Mouse (Mus musculus) liver, postnatal 0 days (tissue): Measurements from ENCODE around the gene Snx14. TPM values are rescaled to one million over a fixed set of nuclear protein-coding genes. Genes with fewer than 3 reads are reported as not detected.
A peak's percentile ranks its signal among the peaks of the same experiment; 100 is the strongest.

Source experiments
- ATAC-seq: fragments of 200-750 bp; cut with Nextera tagmentation; 2 replicates; pipeline ENCODE4 v1.8.0; 2017; ENCODE audit warnings: mild to moderate bottlenecking, moderate library complexity
- DNase-seq: peaks from one replicate; pipeline ENCODE4 v3.0.0-alpha.2; 2016
- H3K27ac ChIP-seq: fragments of 300-500 bp; sonication (generic); 2 replicates; pipeline ENCODE4 v1.5.1; 2014; ENCODE audit warnings: antibody characterized with exemption, moderate library complexity, mild to moderate bottlenecking, low read depth
- H3K27me3 ChIP-seq: fragments of 300-500 bp; sonication (generic); 2 replicates; pipeline ENCODE4 v1.6.1; 2014; ENCODE audit warnings: low read length, control low read depth, mixed read lengths; ENCODE audit not compliant: insufficient read depth
- H3K36me3 ChIP-seq: fragments of 300-500 bp; sonication (generic); replicated peaks from 2 replicates; pipeline ENCODE4 v1.6.1; 2014; ENCODE audit warnings: mild to moderate bottlenecking, control low read depth, low read length, moderate library complexity, mixed read lengths; ENCODE audit not compliant: insufficient read depth
- H3K4me1 ChIP-seq: fragments of 300-500 bp; sonication (generic); 2 replicates; pipeline ENCODE4 v1.6.1; 2014; ENCODE audit warnings: antibody characterized with exemption, mild to moderate bottlenecking, control low read depth; ENCODE audit not compliant: insufficient read depth
- H3K4me2 ChIP-seq: fragments of 300-500 bp; sonication (generic); 2 replicates; pipeline ENCODE4 v1.6.1; 2014; ENCODE audit warnings: low read depth, mild to moderate bottlenecking, low read length, moderate library complexity, mixed read lengths
- H3K4me3 ChIP-seq: fragments of 300-500 bp; sonication (generic); 2 replicates; pipeline ENCODE4 v1.5.1; 2014; ENCODE audit warnings: low read depth, low read length
- H3K9ac ChIP-seq: fragments of 300-500 bp; sonication (generic); replicated peaks from 2 replicates; pipeline ENCODE4 v1.6.1; 2014; ENCODE audit warnings: mild to moderate bottlenecking, moderate library complexity
- H3K9me3 ChIP-seq: fragments of 300-500 bp; sonication (generic); 2 replicates; pipeline ENCODE4 v1.6.1; 2016; ENCODE audit warnings: mild to moderate bottlenecking, control low read depth, low read length, mixed read lengths
- CTCF ChIP-seq: sonication (generic); IDR thresholded peaks from 2 replicates; pipeline ENCODE4 v1.5.1; 2016; ENCODE audit warnings: antibody characterized with exemption, low read depth
- EP300 ChIP-seq: IDR thresholded peaks from 2 replicates; pipeline ENCODE4 v1.6.1; 2016; ENCODE audit warnings: antibody characterized with exemption, low read depth, mild to moderate bottlenecking
- WGBS: fragments of 180-500 bp; shearing (Covaris S2); extraction: QIAGEN DNeasy Blood & Tissue Kit; methylation state at CpG from one replicate; pipeline ENCODE4 v1.1.7; 2014; ENCODE audit not compliant: insufficient replicate concordance; 5-methylcytosine and 5-hydroxymethylcytosine counted together
- polyA plus RNA-seq: library from polyadenylated mRNA; unstranded; fragments of >200 nt; fragmentation: Nextera tagmentation; extraction: Ambion mirVana; gene quantifications from 2 replicates; pipeline ENCODE4 v1.2.1, GENCODE M21; 2015

The Snx14 gene
- polyA plus RNA-seq, 1 experiment from 2014 or later = 7.9 TPM

GRCm38 (mm10) chr9:88344424-88344823 is 94.3 kb downstream of the Snx14 start:
- ATAC-seq = peak; percentile 91

GRCm38 (mm10) chr9:88342701-88343100 is 96.1 kb downstream of the Snx14 start:
- Histone ChIP-seq H3K4me3 (no peak overlapping the region), H3K36me3 (no peaks in the 10 kb centered on the region), H3K27ac (no peak overlapping the region), H3K9ac (no peak overlapping the region), H3K9me3 (peaks cover 3% of the 10 kb centered on the region; the same call in 1 of the 2 replicates), H3K27me3 (no peaks in the 10 kb centered on the region), H3K4me1 (peaks cover 14% of the 10 kb centered on the region; the same call in 1 of the 2 replicates), H3K4me2 (no peak overlapping the region)
- DNase-seq (no peak), ATAC-seq (no peak)
- no peak for TF ChIP-seq CTCF
- TF ChIP-seq EP300 = no peak
- 75% methylated on average over 3 of the region's 3 CpGs for WGBS

More at GRCm38 (mm10) chr9:88344424-88344823, 94.3 kb downstream of the Snx14 start:
- Histone ChIP-seq H3K27me3 (no peaks in the 10 kb centered on the region), H3K27ac (no peak overlapping the region), H3K9me3 (peaks cover 3% of the 10 kb centered on the region; the same call in 1 of the 2 replicates), H3K9ac (no peak overlapping the region), H3K4me1 (peaks cover 14% of the 10 kb centered on the region; the same call in 1 of the 2 replicates), H3K4me3 (no peak overlapping the region), H3K36me3 (no peaks in the 10 kb centered on the region), H3K4me2 (no peak overlapping the region)
- 59% methylated on average over 2 of the region's 2 CpGs for WGBS
- no peak for DNase-seq
- TF ChIP-seq CTCF = no peak
- TF ChIP-seq EP300 = peak; percentile 11; the same call in 1 of the 2 replicates

- H3K4me3 ChIP-seq = no peak overlapping the region
- no peak overlapping the region for H3K27ac ChIP-seq
- H3K27me3 ChIP-seq = no peaks in the 10 kb centered on the region
- 65% methylated on average over 7 of the region's 7 CpGs for WGBS
- ATAC-seq = no peak
- TF ChIP-seq EP300 (no peak), CTCF (no peak)
- no peak for DNase-seq
- H3K9ac ChIP-seq = no peak overlapping the region
- H3K9me3 ChIP-seq = peaks cover 3% of the 10 kb centered on the region; the same call in 1 of the 2 replicates
- no peaks in the 10 kb centered on the region for H3K36me3 ChIP-seq
- no peak overlapping the region for H3K4me2 ChIP-seq
- H3K4me1 ChIP-seq = peaks cover 12% of the 10 kb centered on the region; the same call in 1 of the 2 replicates
Measured at GRCm38 (mm10) chr9:88342241-88342640, 96.5 kb downstream of the Snx14 start.

GRCm38 (mm10) chr9:88340819-88341218 is 97.9 kb downstream of the Snx14 start:
- Histone ChIP-seq H3K36me3 (no peaks in the 10 kb centered on the region), H3K27ac (no peak overlapping the region), H3K4me1 (0 out of 2 replicates have a peak, but pooled peaks cover 6% of the 10 kb centered on the region), H3K27me3 (no peaks in the 10 kb centered on the region), H3K4me2 (no peak overlapping the region), H3K9me3 (peaks cover 3% of the 10 kb centered on the region; the same call in 1 of the 2 replicates), H3K9ac (no peak overlapping the region), H3K4me3 (no peak overlapping the region)
- DNase-seq (no peak), ATAC-seq (no peak)
- 71% methylated on average over 3 of the region's 3 CpGs for WGBS
- TF ChIP-seq CTCF = no peak
- TF ChIP-seq EP300 = no peak

- Histone ChIP-seq H3K36me3 (no peaks in the 10 kb centered on the region), H3K27ac (no peak overlapping the region), H3K9ac (no peak overlapping the region), H3K4me1 (no peaks in the 10 kb centered on the region; the same call in 1 of the 2 replicates), H3K4me2 (no peak overlapping the region), H3K9me3 (no peaks in the 10 kb centered on the region), H3K27me3 (no peaks in the 10 kb centered on the region), H3K4me3 (no peak overlapping the region)
- WGBS = 70% methylated on average over 2 of the region's 2 CpGs
- ATAC-seq (no peak), DNase-seq (no peak)
- TF ChIP-seq EP300 (no peak), CTCF (no peak)
Measured at GRCm38 (mm10) chr9:88335839-88336238, 102.9 kb downstream of the Snx14 start.

- Histone ChIP-seq H3K27me3 (peaks cover 4% of the 10 kb centered on the region; the same call in 1 of the 2 replicates), H3K36me3 (no peaks in the 10 kb centered on the region), H3K4me2 (no peak overlapping the region), H3K4me3 (no peak overlapping the region), H3K4me1 (no peaks in the 10 kb centered on the region; the same call in 1 of the 2 replicates), H3K9ac (no peak overlapping the region), H3K27ac (no peak overlapping the region), H3K9me3 (no peaks in the 10 kb centered on the region)
- no peak for TF ChIP-seq CTCF
- no peak for TF ChIP-seq EP300
- 64% methylated on average over 3 of the region's 3 CpGs for WGBS
- DNase-seq (no peak), ATAC-seq (no peak)
Measured at GRCm38 (mm10) chr9:88332447-88332846, 106.3 kb downstream of the Snx14 start.
